Mouse (Mus musculus): ENCODE measurements around the gene Srrd.
"Not testable (repeated sequence)": the region's sequence is repeated elsewhere in the genome, so short reads cannot be mapped to it uniquely, and the experiment has no call there.

The Srrd gene

GRCm38 (mm10) chr5:112356322-112356721, 13.5 kb upstream of the Srrd start:
- DNase-seq (ENCODE audit: low spot score) = no peak

- no peak for DNase-seq (ENCODE audit: low spot score)
Measured at GRCm38 (mm10) chr5:112355910-112356309, 13.1 kb upstream of the Srrd start, which contains the start of gene Gm6583. TSS of gene Gm6583 (minus strand) at chr5:112356033.

GRCm38 (mm10) chr5:112355493-112355892, 12.7 kb upstream of the Srrd start:
- no peak for DNase-seq (ENCODE audit: low spot score)

GRCm38 (mm10) chr5:112349169-112349568, 6.3 kb upstream of the Srrd start:
- DNase-seq (ENCODE audit: low spot score) = no peak

- DNase-seq (ENCODE audit: low spot score) = no peak
Measured at GRCm38 (mm10) chr5:112346211-112346965, 3.5 kb upstream of the Srrd start.

GRCm38 (mm10) chr5:112344092-112344960, 1.5 kb upstream of the Srrd start:
- DNase-seq (ENCODE audit: low spot score) = no peak

- DNase-seq (ENCODE audit: low spot score) = no peak
Measured at GRCm38 (mm10) chr5:112343205-112343595, 360 bp upstream of the Srrd start.

- DNase-seq (ENCODE audit: low spot score) = no peak
Measured at GRCm38 (mm10) chr5:112339215-112339614, 3.6 kb downstream of the Srrd start.

- DNase-seq (ENCODE audit: low spot score) = no peak
Measured at GRCm38 (mm10) chr5:112337004-112337403, 5.8 kb downstream of the Srrd start.

- DNase-seq (ENCODE audit: low spot score) = peak; percentile 63
Measured at GRCm38 (mm10) chr5:112335473-112335872, 7.4 kb downstream of the Srrd start.

- no peak for DNase-seq (ENCODE audit: low spot score)
Measured at GRCm38 (mm10) chr5:112329805-112330564, 12.9 kb downstream of the Srrd start.

- DNase-seq (ENCODE audit: low spot score) = no peak
Measured at GRCm38 (mm10) chr5:112327854-112328253, 15.0 kb downstream of the Srrd start.

GRCm38 (mm10) chr5:112326446-112327009, 16.3 kb downstream of the Srrd start:
- no peak for DNase-seq (ENCODE audit: low spot score)

- peak; percentile 88 for DNase-seq (ENCODE audit: low spot score)
Measured at GRCm38 (mm10) chr5:112325546-112326445, 17.0 kb downstream of the Srrd start, which contains the start of gene Tfip11. TSS of gene Tfip11 (plus strand) at chr5:112326358.

GRCm38 (mm10) chr5:112324637-112325545, 17.9 kb downstream of the Srrd start:
- DNase-seq (ENCODE audit: low spot score) = peak; percentile 78

GRCm38 (mm10) chr5:112323246-112323645, 19.6 kb downstream of the Srrd start:
- no peak for DNase-seq (ENCODE audit: low spot score)

GRCm38 (mm10) chr5:112321376-112321775, 21.5 kb downstream of the Srrd start:
- DNase-seq (ENCODE audit: low spot score) = no peak

- no peak for DNase-seq (ENCODE audit: low spot score)
Measured at GRCm38 (mm10) chr5:112320936-112321335, 21.9 kb downstream of the Srrd start.

- DNase-seq (ENCODE audit: low spot score) = no peak
Measured at GRCm38 (mm10) chr5:112320379-112320778, 22.5 kb downstream of the Srrd start.

- DNase-seq (ENCODE audit: low spot score) = not testable (repeated sequence)
Measured at GRCm38 (mm10) chr5:112319343-112319742, 23.5 kb downstream of the Srrd start.

Measured in T-cell, adult 2 months (primary cell).